Mouse (Mus musculus): ENCODE results near the gene Cgrrf1. TPM values are rescaled to one million over a fixed set of nuclear protein-coding genes. Genes with fewer than 3 reads are reported as not detected.
A peak's percentile ranks its signal among the peaks of the same experiment; 100 is the strongest.

The Cgrrf1 gene
- polyA plus RNA-seq, 1 experiment = not detected

DNA sequence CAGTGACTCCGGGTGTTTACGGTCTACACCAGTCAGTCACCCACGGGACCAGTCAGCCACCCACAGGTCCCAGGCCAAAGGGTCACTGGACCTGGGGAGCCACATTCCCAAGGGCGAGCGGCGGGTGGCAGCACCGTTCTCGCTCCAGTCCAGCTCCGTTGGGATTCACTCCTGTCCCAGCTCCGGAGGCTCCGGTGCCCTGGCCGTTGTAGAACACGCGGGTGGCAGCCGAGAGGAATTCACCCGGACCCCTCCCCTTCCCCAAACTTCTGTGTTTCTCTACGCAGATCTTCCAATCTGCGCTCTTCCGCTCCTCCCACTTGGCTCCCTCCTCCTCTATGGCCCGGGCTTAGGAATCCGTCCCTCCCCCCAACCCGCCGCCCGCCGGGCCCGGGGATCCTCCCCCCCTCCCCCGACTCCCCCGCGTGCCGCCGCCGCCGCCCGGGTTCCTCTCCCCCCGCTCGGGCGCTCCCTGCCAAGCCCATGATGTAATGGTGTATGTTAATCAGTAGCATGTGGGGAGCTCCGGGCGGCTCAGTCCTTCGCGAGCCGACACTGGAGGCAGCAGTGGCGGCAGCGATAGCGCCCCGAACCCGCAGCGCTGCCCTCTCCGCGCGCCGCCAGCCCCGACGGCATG lies 50.6 kb downstream of the Cgrrf1 start, which contains the start of gene Samd4:
Gene Samd4, plus strand, starts transcription at position 424 of the 637 bp plus-strand sequence.
- peak within 1 kb of the TSS; percentile 72 for H3K4me3 ChIP-seq (ENCODE audit: insufficient read depth, low read depth, low read length)
- peak within 1 kb of the TSS; percentile 57 for H3K27ac ChIP-seq (ENCODE audit: insufficient read depth, low read depth, low read length)
- H3K4me1 ChIP-seq (ENCODE audit: control insufficient read depth, insufficient read depth, low read length) = peaks cover 16% of the 10 kb centered on the region
- TF ChIP-seq POLR2A (IDR thresholded peaks at IDR 0.05; ENCODE audit: insufficient read depth, low read depth, low read length) (0 out of 2 replicates have a peak, but pooled peaks have one; percentile 24), CTCF (IDR thresholded peaks at IDR 0.05; ENCODE audit: insufficient read depth, low read depth, low read length) (no peak)
- WGBS = under 1% methylated on average over 52 of the region's 54 CpGs

DNA sequence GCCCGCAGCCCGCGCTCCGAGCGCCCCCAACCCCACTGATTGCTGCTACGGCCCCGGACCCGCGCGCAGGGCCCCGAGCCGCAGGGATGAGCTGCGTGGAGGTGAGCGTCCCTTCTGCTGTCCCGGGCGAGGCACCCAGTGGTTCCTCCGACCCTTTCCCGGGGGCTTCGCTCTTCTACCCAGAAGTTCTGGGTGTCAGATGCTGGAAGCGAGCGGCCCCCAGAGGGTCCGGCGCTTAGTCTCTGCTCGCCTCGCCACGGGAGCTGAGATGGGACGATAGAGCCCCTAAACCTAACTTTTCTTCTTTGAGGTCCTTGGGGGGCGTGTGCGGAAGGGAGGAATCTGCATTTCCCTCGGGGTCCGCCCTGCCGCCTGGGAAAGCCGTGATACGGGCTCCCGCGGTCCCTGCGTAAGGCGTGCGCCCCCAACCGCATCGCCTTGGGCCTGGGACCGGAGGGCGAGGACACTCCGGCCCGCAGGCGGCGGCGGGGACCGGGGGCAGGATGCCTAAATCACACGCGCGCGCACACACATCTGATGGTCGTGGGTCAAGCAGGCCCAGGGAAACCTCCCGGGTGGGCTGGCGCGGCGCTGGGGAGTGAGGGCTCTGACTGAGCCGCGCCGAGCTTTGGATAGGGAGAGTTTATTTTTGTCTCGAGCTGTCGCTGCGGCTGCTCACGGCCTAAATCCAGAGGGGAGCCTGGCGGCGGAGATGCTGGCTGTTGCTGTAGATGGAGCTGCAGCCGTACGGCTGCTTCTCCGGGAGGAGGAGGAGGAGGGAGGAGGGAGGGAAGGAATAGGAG lies 51.3 kb downstream of the Cgrrf1 start:
- peak overlapping the region; percentile 57 for H3K27ac ChIP-seq (ENCODE audit: insufficient read depth, low read depth, low read length)
- H3K4me1 ChIP-seq (ENCODE audit: control insufficient read depth, insufficient read depth, low read length) = peaks cover 16% of the 10 kb centered on the region

DNA sequence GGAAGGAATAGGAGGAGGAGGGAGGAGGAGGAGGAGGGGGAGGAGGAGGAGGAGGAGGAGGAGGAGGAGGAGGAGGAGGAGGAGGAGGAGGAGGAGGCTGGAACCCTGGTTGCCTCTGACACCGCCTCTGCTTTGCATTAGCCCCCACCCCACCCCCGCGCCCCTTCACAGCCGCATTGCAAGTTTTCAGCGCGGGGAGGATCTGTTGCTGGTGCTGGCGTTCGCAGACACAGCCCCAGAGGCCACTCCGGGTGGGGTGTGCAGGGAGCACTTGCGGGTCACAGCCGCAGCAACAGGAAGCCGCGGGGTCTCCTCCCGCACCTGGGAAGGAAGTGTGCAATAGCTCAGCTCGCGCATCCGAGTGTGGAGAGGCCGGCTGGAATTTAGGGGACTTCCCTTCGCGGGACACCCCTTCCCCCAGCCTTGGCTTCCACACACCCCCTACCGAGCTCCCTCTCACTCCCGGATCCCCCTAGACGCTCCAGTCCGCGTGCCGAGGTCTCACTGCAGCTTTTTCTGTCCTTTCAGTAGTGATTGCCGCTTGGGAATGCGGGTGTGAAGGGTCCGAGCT lies 52.0 kb downstream of the Cgrrf1 start:
- Histone ChIP-seq H3K4me3 (ENCODE audit: insufficient read depth, low read depth, low read length) (peak overlapping the region; percentile 72), H3K27ac (ENCODE audit: insufficient read depth, low read depth, low read length) (peak overlapping the region; percentile 4; the same call in 1 of the 2 replicates), H3K4me1 (ENCODE audit: control insufficient read depth, insufficient read depth, low read length) (peaks cover 16% of the 10 kb centered on the region)
- WGBS = under 1% methylated on average over 29 of the region's 29 CpGs
- TF ChIP-seq CTCF (IDR thresholded peaks at IDR 0.05; ENCODE audit: insufficient read depth, low read depth, low read length) = no peak
- TF ChIP-seq POLR2A (IDR thresholded peaks at IDR 0.05; ENCODE audit: insufficient read depth, low read depth, low read length) = no peak

More for the DNA sequence above, 51.3 kb downstream of the Cgrrf1 start:
- peak overlapping the region; percentile 72 for H3K4me3 ChIP-seq (ENCODE audit: insufficient read depth, low read depth, low read length)
- under 1% methylated on average over 69 of the region's 70 CpGs for WGBS
- TF ChIP-seq CTCF (IDR thresholded peaks at IDR 0.05; ENCODE audit: insufficient read depth, low read depth, low read length) = no peak
- TF ChIP-seq POLR2A (IDR thresholded peaks at IDR 0.05; ENCODE audit: insufficient read depth, low read depth, low read length) = 0 out of 2 replicates have a peak, but pooled peaks have one; percentile 2

DNA sequence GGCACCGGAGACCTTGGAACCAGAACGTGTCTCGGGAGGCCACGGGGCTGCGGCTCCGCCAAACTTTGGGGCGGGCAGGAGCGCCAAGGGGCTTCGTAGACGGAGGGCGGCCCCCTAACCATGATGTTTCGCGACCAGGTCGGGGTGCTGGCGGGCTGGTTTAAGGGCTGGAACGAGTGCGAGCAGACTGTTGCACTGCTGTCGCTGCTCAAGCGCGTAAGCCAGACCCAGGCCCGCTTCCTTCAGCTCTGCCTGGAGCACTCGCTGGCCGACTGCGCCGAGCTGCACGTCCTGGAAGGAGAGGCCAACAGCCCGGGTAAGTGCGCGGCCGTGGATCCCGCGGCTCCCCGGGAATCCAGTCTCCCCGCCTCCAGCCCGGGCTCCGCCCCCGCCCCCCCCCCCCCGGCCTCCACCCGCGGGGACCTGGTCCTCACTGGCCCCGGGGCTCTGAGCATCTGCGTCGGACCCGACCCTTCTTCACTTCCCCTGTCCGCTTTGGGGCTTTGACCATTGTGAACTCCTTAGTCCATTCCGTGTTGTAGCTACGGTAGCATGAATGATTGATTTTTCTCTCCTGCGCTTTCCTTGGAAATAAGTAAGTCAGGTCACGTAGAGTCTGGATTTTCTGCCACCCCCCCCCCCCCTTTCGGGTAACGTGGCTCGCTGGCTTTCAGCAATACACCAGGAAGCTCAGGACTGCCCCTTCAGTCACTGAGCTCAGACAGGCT lies 52.9 kb downstream of the Cgrrf1 start:
- TF ChIP-seq POLR2A (IDR thresholded peaks at IDR 0.05; ENCODE audit: insufficient read depth, low read depth, low read length) = no peak
- no peak for TF ChIP-seq CTCF (IDR thresholded peaks at IDR 0.05; ENCODE audit: insufficient read depth, low read depth, low read length)
- Histone ChIP-seq H3K4me1 (ENCODE audit: control insufficient read depth, insufficient read depth, low read length) (peaks cover 16% of the 10 kb centered on the region), H3K27ac (ENCODE audit: insufficient read depth, low read depth, low read length) (peak overlapping the region; percentile 4), H3K4me3 (ENCODE audit: insufficient read depth, low read depth, low read length) (peak overlapping the region; percentile 72)
- under 1% methylated on average over 48 of the region's 52 CpGs for WGBS

DNA sequence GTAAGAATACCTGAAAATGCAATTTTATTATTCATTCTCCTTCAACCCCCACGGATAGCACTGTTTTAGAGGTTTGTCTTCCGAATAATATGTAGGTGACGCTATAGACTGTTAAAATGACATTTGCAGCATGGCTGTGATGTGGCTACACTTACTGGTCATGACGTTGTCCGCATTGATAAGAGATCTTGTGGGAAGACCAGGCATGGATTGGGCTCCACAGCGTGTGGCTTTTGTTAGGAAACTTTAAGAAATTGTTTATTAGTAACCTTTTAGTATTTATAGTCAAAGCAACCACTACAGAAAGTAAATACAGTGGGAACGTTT lies 53.5 kb downstream of the Cgrrf1 start:
- TF ChIP-seq CTCF (IDR thresholded peaks at IDR 0.05; ENCODE audit: insufficient read depth, low read depth, low read length) (no peak), POLR2A (IDR thresholded peaks at IDR 0.05; ENCODE audit: insufficient read depth, low read depth, low read length) (no peak)
- H3K4me3 ChIP-seq (ENCODE audit: insufficient read depth, low read depth, low read length) = peak overlapping the region; percentile 72
- peaks cover 16% of the 10 kb centered on the region for H3K4me1 ChIP-seq (ENCODE audit: control insufficient read depth, insufficient read depth, low read length)
- WGBS = 5% methylated on average over 7 of the region's 7 CpGs
- no peak overlapping the region for H3K27ac ChIP-seq (ENCODE audit: insufficient read depth, low read depth, low read length)

DNA sequence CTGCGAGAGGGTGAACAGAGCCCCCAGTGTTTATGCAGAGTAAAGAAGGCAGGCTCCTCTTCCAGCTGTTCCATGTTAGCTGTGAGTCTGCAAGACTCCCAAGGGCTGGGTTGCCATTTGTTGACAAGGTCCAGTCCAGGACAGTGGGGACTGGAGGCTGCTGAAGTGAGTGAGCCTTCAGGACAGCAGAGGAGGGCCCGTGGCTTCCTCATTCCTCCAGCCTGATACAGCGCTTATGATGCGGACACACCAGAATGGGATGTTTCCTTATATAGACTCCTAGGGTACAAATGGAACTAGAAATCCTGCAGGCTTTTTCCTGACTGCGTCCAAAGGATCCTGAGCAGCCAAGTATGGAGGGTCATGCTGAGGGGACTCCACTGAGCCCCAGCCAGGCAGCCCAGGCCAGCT lies 54.0 kb downstream of the Cgrrf1 start:
- Histone ChIP-seq H3K27ac (ENCODE audit: insufficient read depth, low read depth, low read length) (no peak overlapping the region), H3K4me1 (ENCODE audit: control insufficient read depth, insufficient read depth, low read length) (peaks cover 16% of the 10 kb centered on the region), H3K4me3 (ENCODE audit: insufficient read depth, low read depth, low read length) (peak overlapping the region; percentile 37)
- TF ChIP-seq POLR2A (IDR thresholded peaks at IDR 0.05; ENCODE audit: insufficient read depth, low read depth, low read length) (no peak), CTCF (IDR thresholded peaks at IDR 0.05; ENCODE audit: insufficient read depth, low read depth, low read length) (no peak)
- 20% methylated on average over 5 of the region's 5 CpGs for WGBS

DNA sequence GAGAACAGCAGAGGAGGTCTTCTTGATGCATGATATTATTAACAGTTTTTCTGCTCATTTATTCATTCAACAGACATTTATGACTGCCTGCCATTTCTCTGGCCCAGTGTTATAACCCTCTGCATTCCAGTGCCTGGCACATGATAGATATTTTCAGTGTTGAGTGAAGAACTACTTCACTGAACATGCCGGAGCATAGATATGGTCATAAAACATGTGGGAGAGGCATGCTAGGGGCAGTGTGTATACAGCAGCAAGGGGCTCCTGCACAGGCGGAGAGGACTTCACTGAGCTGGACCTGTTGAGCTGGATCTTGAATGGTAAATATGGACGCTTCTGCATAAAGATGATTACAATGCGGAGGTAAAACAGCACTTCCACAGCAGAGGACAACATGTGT lies 57.2 kb downstream of the Cgrrf1 start:
- H3K4me3 ChIP-seq (ENCODE audit: insufficient read depth, low read depth, low read length) = no peak overlapping the region
- 96% methylated on average over 4 of the region's 4 CpGs for WGBS
- TF ChIP-seq CTCF (IDR thresholded peaks at IDR 0.05; ENCODE audit: insufficient read depth, low read depth, low read length) = no peak
- TF ChIP-seq POLR2A (IDR thresholded peaks at IDR 0.05; ENCODE audit: insufficient read depth, low read depth, low read length) = no peak
- peaks cover 10% of the 10 kb centered on the region for H3K4me1 ChIP-seq (ENCODE audit: control insufficient read depth, insufficient read depth, low read length)
- no peak overlapping the region for H3K27ac ChIP-seq (ENCODE audit: insufficient read depth, low read depth, low read length)

DNA sequence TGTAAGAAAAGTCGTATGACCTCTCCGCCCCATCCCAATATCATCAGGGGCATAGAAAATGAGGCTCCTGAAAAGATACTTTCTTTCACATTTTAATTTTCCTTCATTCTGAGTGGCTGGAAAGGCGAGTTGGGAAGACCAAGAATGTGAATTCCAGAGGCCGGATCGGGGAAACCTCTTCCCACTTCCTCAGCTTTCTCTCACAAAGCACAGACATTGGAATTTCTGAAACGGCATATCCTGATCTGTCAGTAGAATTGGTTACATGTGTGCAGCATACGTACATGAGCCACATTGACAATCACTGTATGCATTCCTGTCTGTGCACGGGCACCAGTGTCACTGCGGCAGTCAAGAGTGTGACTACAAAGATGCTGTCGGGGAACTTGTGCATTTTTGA lies 62.0 kb downstream of the Cgrrf1 start:
- no peak overlapping the region for H3K27ac ChIP-seq (ENCODE audit: insufficient read depth, low read depth, low read length)
- 97% methylated on average over 10 of the region's 10 CpGs for WGBS
- 0 out of 2 replicates have a peak, but pooled peaks cover 2% of the 10 kb centered on the region for H3K4me1 ChIP-seq (ENCODE audit: control insufficient read depth, insufficient read depth, low read length)
- no peak for TF ChIP-seq POLR2A (IDR thresholded peaks at IDR 0.05; ENCODE audit: insufficient read depth, low read depth, low read length)
- no peak for TF ChIP-seq CTCF (IDR thresholded peaks at IDR 0.05; ENCODE audit: insufficient read depth, low read depth, low read length)
- H3K4me3 ChIP-seq (ENCODE audit: insufficient read depth, low read depth, low read length) = no peak overlapping the region

Measured in olfactory bulb, adult 2 months (tissue).